In the genomic region with DNA sequence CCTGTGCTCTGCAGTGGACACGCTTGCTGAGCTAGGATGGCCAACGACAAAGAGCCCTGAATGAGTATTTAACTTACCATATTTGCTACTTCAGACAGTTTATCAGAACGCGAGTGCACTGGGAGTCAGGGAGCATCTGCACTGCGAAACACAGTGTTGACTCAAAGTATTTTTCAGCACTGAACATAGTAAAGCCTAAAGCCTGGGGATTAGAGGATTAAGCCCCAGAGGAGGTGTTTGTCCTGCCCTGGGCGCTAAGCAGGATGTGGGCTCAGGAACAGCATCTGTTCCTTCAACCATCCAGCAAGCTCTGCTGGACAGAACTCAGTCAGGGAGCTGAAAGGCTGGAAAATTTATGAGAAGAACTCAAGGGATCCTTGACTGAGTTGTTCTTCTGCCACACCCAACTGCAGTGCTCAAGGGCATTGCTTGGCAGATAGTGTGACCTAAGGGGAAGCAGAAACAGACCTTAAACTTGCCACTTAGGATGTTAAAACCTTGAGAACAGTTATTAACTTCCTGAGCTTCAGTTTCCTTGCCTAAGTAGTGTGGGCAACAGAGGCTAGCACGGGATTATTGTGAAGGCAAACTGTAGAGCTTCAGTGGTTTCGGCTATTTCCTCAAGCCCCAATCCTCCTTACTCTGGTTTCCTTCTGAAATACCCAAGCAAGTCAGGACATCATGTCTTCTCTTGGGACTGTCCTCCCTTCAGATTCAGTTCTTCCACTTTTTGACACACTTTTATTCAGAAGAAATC, we compare ENCODE assay signal across 23 mouse cellular contexts.
DNase-seq lines count a peak whose midpoint lies in the region; TF ChIP-seq lines count a peak whose summit lies in the region.
"Had no signal": no experiment of that assay in that cellular context is flagged by ENCODE, and none has a peak within 500 bp of the region (broad histone marks: within the 10 kb centered on the region; RNA-seq: fewer than 3 reads in every experiment).

No protein-coding gene starts in this region.

- intact Hi-C loops in gastrocnemius, adult 2 months (cut with DNase I): no loop called here

- H3K27ac ChIP-seq in gastrocnemius, adult 2 months: no peak overlapping the region
- H3K27ac ChIP-seq: forebrain, embryonic 15.5 days; hindbrain, postnatal 0 days; liver, embryonic 15.5 days; neural tube, embryonic 15.5 days had no signal

- no peak for TF ChIP-seq CTCF in gastrocnemius, adult 2 months (IDR thresholded peaks at IDR 0.05)

- no peak overlapping the region for H3K4me3 ChIP-seq in gastrocnemius, adult 2 months
- H3K4me3 ChIP-seq: erythroblast, embryonic 14.5 days; forebrain, embryonic 15.5 days; heart, embryonic 12.5 days; liver, embryonic 15.5 days; megakaryocyte, embryonic 14.5 days; myocyte; neural tube, embryonic 15.5 days had no signal

- peak; percentile 16 for DNase-seq in gastrocnemius, adult 2 months
- no peak for DNase-seq in gastrocnemius, postnatal 4 days (ENCODE audit: low spot score in 2 of 2)
- peak; percentile 36 for DNase-seq in NIH3T3 (ENCODE audit: low read depth)
- DNase-seq in hindlimb bud, embryonic 11.5 days (ENCODE audit: extremely low spot score, low read depth, low spot score): peak; percentile 24
- peak; percentile 82 for DNase-seq in retina, postnatal 1 day
- no peak for DNase-seq in spleen, postnatal 36 days (ENCODE audit: low spot score in 2 of 2)
- no peak for DNase-seq in thymus, postnatal 25 days
- no peak for DNase-seq in right cerebral cortex, postnatal 14 days
- DNase-seq: cerebellum, postnatal 10 days; gastrocnemius, postnatal 10 days; kidney, adult 9 months; kidney, postnatal 36 days; layer of hippocampus, adult 9-11 months; right cerebral cortex, adult 18-20 months; thymus, postnatal 4 days had no signal

Comparison
In these comparisons a context has a peak if more than half of its experiments do, and no peak if none do; other contexts are left out.
1. DNase-seq: peak in gastrocnemius, adult 2 months (single experiment), NIH3T3 (single experiment), hindlimb bud, embryonic 11.5 days (single experiment) and retina, postnatal 1 day (single experiment); none in gastrocnemius, postnatal 4 days (0 of 2), spleen, postnatal 36 days (0 of 2), thymus, postnatal 25 days (single experiment) and right cerebral cortex, postnatal 14 days (single experiment).